Mouse (Mus musculus): Measurements from ENCODE around the gene Nupl1. TPM values are rescaled to one million over a fixed set of nuclear protein-coding genes. Genes with fewer than 3 reads are reported as not detected.

Nupl1 gene
- polyA plus RNA-seq (2014; fragmentation: Illumina TruSeq; extraction: RNeasy Lipid Tissue Mini Kit (QIAGEN cat#74804); ENCODE audit: low read depth, low replicate concordance), result 2.6 TPM

GRCm38 (mm10) chr14:60251281-60252003, at the start of gene Nupl1, which contains the start of gene Gm49336:
Gene Nupl1 (minus strand): TSS chr14:60251431.
Gene Gm49336 (minus strand): TSS chr14:60251507.

GRCm38 (mm10) chr14:60264990-60265876, 14.0 kb upstream of the Nupl1 start, which contains the start of gene Mtmr6:
Gene Mtmr6 (plus strand): TSS chr14:60265228.

GRCm38 (mm10) chr14:60196884-60197283, 54.3 kb downstream of the Nupl1 start, which contains the start of gene Atp8a2:
Gene Atp8a2 (minus strand): TSS chr14:60197179.

Other genes starting within 250 kb of the Nupl1 start
- gene Atp8a2, start 54.3 kb downstream of the Nupl1 start, polyA plus RNA-seq (2014; fragmentation: Illumina TruSeq; extraction: RNeasy Lipid Tissue Mini Kit (QIAGEN cat#74804); ENCODE audit: low read depth, low replicate concordance), result 49.7 TPM
- gene Gm49336, start 76 bp upstream of the Nupl1 start, polyA plus RNA-seq (2014; fragmentation: Illumina TruSeq; extraction: RNeasy Lipid Tissue Mini Kit (QIAGEN cat#74804); ENCODE audit: low read depth, low replicate concordance), result 212 TPM
- 484 TPM for gene Mtmr6, start 13.8 kb upstream of the Nupl1 start, polyA plus RNA-seq (2014; fragmentation: Illumina TruSeq; extraction: RNeasy Lipid Tissue Mini Kit (QIAGEN cat#74804); ENCODE audit: low read depth, low replicate concordance)
- 8.9 TPM for gene Amer2, start 121.8 kb upstream of the Nupl1 start, polyA plus RNA-seq (2014; fragmentation: Illumina TruSeq; extraction: RNeasy Lipid Tissue Mini Kit (QIAGEN cat#74804); ENCODE audit: low read depth, low replicate concordance)

All from testis, adult 10 weeks (tissue).